Mouse (Mus musculus) megakaryocyte, embryonic 14.5 days (primary cell): Measurements from ENCODE around the gene Samsn1.

Experiments
- FLI1 ChIP-seq: IDR thresholded peaks from 2 replicates; pipeline ENCODE4 v1.6.1; 2012; ENCODE audit warnings: low read length, inconsistent platforms, mixed read lengths
- GATA1 ChIP-seq: IDR thresholded peaks from 3 replicates; pipeline ENCODE4 v1.6.1; 2012; ENCODE audit warnings: mixed read lengths, low read length, inconsistent platforms, borderline replicate concordance

DNA sequence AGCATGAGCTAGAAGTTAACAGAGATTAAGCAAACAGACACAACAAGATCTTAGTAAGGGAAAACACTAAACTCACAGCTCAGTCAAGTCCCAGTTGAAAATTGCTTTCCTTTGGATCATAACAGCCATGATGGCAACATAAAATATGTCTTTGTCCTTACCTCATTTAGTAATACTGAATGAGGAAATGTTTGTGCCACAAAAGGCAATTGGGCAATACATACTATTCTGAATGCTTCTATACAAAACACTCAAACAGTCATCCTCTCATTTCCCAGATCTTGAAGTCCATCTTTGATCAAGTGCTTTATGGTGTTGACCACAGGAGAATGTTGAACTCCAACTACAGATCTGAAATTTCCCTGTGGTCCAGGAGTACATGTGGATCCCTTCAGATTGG is 88.7 kb downstream of the Samsn1 start:
- TF ChIP-seq GATA1 (no peak), FLI1 (no peak)
